Mouse (Mus musculus): ENCODE measurements at regions not wholly inside any gene's neighbourhood (a gene's known extent, or its start where the extent isn't known, plus 50 kb on each side); places are given as distances from the start of the nearest gene placed in this dataset.

DNA sequence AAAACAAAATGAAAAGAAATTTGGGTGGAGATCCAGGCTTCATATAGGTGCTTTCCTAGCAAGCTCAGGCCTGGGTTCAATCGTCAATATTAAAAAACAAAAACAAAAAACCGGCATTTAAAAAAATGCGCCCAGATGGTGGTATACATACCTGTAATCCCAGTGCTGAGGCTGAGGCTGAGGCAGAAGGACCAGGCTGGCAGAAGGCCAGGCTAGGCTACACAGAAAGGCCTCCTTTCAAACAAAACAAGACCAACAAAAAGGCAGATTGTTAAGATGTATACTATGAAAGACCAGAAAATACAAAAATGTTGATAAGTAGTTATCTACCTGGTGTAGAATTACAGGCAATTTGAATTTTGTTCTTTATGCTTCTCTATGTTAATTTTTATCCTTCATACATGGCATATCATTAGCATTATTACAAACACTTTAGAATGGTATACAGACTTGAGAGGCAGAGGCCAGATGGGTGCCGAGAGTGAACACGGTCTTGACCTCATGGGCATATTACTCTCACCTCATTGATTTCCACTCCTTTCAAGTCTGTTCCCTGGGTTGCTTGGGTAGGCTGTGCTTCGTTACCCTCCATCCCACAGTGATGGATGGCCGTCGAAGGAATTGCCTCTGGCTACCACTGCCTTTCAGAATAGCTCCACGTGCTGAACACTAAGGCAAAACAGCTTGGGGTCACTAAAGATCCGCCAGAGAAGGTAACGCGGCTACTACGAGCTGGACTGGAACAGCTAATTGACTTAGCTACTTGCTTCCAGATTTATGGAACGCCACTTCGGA is 339.6 kb upstream of the Gm6657 start:
- Histone ChIP-seq H3K4me3 (replicated peaks; ENCODE audit: extremely low read depth, low read depth, low read length) (no peak overlapping the region), H3K4me1 (ENCODE audit: control insufficient read depth, insufficient read depth, low read length) (no peaks in the 10 kb centered on the region)
- whole genome bisulfite sequencing: 77% methylated on average over 15 of the region's 15 CpGs
- DNase-seq: no peak
- TF ChIP-seq CTCF (IDR thresholded peaks at IDR 0.05; ENCODE audit: insufficient read depth, low read length): no peak
- no peak for TF ChIP-seq POLR2A (IDR thresholded peaks at IDR 0.05; ENCODE audit: borderline replicate concordance, extremely low read depth, low read depth, low read length)

- TF ChIP-seq POLR2A (IDR thresholded peaks at IDR 0.05; ENCODE audit: borderline replicate concordance, extremely low read depth, low read depth, low read length) (no peak), CTCF (IDR thresholded peaks at IDR 0.05; ENCODE audit: insufficient read depth, low read length) (no peak)
- DNase-seq: no peak
- WGBS: 89% methylated on average over 12 of the region's 12 CpGs
- H3K4me3 ChIP-seq (replicated peaks; ENCODE audit: extremely low read depth, low read depth, low read length): no peak overlapping the region
- no peaks in the 10 kb centered on the region for H3K4me1 ChIP-seq (ENCODE audit: control insufficient read depth, insufficient read depth, low read length)
Observed at GRCm38 (mm10) chr12:77855796-77856195, 338.2 kb upstream of the Gm6657 start.

DNA sequence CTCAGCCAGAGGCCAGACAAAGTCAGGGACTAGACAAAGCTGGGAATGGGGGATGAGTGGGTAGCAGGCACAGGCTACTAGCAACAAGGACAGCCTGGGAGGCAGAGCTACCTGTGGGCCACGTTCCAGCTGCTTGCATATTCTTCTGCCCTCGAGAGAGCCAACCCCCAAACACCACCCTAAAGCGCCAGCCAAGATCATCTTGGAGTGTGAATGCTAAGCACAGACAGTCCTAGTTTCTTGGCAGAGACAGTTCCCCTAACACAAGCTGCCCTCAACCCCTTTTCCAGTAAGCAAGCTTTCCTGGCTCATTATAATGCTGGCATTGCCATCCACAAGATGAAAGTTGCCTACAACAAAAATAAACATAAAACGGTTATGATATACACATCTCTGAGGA is 336.8 kb upstream of the Gm6657 start:
- Histone ChIP-seq H3K4me3 (replicated peaks; ENCODE audit: extremely low read depth, low read depth, low read length) (no peak overlapping the region), H3K4me1 (ENCODE audit: control insufficient read depth, insufficient read depth, low read length) (no peaks in the 10 kb centered on the region)
- TF ChIP-seq POLR2A (IDR thresholded peaks at IDR 0.05; ENCODE audit: borderline replicate concordance, extremely low read depth, low read depth, low read length) (no peak), CTCF (IDR thresholded peaks at IDR 0.05; ENCODE audit: insufficient read depth, low read length) (no peak)
- WGBS: 39% methylated on average over 4 of the region's 4 CpGs
- no peak for DNase-seq

DNA sequence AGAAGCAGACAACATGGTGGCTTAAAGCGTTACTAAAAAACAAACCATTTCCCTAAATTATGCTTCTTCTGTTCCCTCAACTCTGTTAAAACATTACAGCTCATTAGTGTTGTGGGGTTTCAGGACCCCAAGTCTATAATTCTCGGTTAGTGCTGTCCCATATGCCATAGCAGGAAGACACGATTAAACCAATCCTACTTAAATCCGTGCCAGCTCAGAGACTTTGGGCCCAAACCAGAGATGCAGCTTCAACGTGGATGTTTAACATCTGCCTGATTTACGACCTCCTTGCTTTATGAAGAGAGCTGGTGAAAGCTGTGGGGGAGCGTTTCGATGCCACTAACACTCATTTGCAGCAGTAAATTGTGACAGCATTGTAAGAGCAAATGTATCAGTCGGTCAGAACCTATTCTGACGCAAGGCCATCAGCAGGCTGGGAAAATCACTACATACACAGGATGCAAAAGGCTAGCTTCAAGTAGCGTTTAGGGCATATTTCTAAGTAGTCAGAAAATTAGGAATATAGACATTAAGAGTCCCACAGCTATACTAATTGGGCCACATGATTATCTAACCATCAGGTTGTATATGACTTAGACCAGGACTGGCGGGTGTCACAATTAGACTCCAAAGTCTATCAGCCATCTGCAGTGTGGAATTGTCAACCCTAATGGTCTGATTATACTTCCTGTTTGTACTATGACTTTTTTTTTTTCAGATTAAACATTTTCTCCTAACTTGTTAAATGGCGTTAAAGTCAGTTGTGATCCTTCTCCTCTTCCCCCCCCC is 333.1 kb upstream of the Gm6657 start:
- 79% methylated on average over 13 of the region's 13 CpGs for WGBS
- Histone ChIP-seq H3K4me3 (replicated peaks; ENCODE audit: extremely low read depth, low read depth, low read length) (no peak overlapping the region), H3K4me1 (ENCODE audit: control insufficient read depth, insufficient read depth, low read length) (no peaks in the 10 kb centered on the region)
- no peak for DNase-seq
- TF ChIP-seq CTCF (IDR thresholded peaks at IDR 0.05; ENCODE audit: insufficient read depth, low read length) (no peak), POLR2A (IDR thresholded peaks at IDR 0.05; ENCODE audit: borderline replicate concordance, extremely low read depth, low read depth, low read length) (no peak)

DNA sequence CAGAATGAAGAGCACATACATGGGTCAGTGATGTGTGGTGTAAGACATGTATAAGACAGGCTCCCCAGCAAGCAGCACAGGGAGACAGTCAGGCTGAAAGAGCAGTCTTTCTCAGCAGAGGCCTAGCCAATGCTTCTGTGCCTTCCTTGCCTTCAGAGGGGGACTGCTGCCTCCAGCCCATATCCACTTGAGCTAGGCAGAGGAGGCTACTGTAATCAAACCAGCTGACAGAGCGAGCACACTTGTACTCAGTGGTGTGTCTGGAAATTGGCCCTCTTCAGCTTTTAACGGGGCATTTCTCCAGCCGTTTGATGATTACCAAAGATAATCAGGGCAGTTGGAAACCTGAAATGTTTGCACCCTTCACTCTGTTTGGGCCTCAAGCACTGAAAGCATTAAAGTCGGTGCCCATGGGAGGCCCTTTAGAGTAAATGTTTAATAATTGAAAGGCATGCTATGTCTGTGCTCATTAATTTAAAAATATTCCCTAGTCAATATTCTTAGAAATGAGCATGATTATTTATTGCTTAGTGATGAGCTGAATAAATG is 326.0 kb upstream of the Gm6657 start:
- Histone ChIP-seq H3K4me1 (ENCODE audit: control insufficient read depth, insufficient read depth, low read length) (no peaks in the 10 kb centered on the region), H3K4me3 (replicated peaks; ENCODE audit: extremely low read depth, low read depth, low read length) (no peak overlapping the region)
- DNase-seq: no peak
- TF ChIP-seq CTCF (IDR thresholded peaks at IDR 0.05; ENCODE audit: insufficient read depth, low read length): no peak
- no peak for TF ChIP-seq POLR2A (IDR thresholded peaks at IDR 0.05; ENCODE audit: borderline replicate concordance, extremely low read depth, low read depth, low read length)
- WGBS: 52% methylated on average over 4 of the region's 4 CpGs

GRCm38 (mm10) chr12:77869296-77869695 is 324.7 kb upstream of the Gm6657 start:
- TF ChIP-seq CTCF (IDR thresholded peaks at IDR 0.05; ENCODE audit: insufficient read depth, low read length): no peak
- TF ChIP-seq POLR2A (IDR thresholded peaks at IDR 0.05; ENCODE audit: borderline replicate concordance, extremely low read depth, low read depth, low read length): no peak
- 74% methylated on average over 3 of the region's 3 CpGs for WGBS
- DNase-seq: no peak
- Histone ChIP-seq H3K4me1 (ENCODE audit: control insufficient read depth, insufficient read depth, low read length) (no peaks in the 10 kb centered on the region), H3K4me3 (replicated peaks; ENCODE audit: extremely low read depth, low read depth, low read length) (no peak overlapping the region)

GRCm38 (mm10) chr12:77887335-77887734 is 306.7 kb upstream of the Gm6657 start:
- DNase-seq: no peak
- WGBS: 76% methylated on average over 2 of the region's 2 CpGs
- Histone ChIP-seq H3K4me3 (replicated peaks; ENCODE audit: extremely low read depth, low read depth, low read length) (no peak overlapping the region), H3K4me1 (ENCODE audit: control insufficient read depth, insufficient read depth, low read length) (no peaks in the 10 kb centered on the region)
- no peak for TF ChIP-seq POLR2A (IDR thresholded peaks at IDR 0.05; ENCODE audit: borderline replicate concordance, extremely low read depth, low read depth, low read length)

DNA sequence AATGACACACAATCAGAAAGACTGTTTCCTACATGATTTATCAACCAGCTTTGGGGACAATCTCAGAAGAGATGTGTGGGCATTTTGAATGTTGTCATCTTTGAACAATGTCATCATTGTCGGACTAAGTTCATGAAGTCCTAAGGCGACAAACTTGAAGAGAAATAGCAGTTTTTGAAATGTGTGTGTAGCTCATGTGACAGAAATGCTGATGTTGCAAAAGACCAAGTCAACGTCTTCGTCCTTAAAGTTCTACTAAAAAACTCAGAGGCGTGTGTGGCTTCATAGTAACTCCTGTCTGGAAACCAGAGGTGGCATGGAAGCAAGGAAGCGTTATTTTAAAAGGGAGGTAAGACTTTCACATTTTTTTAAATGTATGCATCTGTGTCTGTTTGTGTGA is 302.6 kb upstream of the Gm6657 start:
- TF ChIP-seq CTCF (IDR thresholded peaks at IDR 0.05; ENCODE audit: insufficient read depth, low read length): no peak
- no peak for TF ChIP-seq POLR2A (IDR thresholded peaks at IDR 0.05; ENCODE audit: borderline replicate concordance, extremely low read depth, low read depth, low read length)
- WGBS: 85% methylated on average over 6 of the region's 6 CpGs
- H3K4me1 ChIP-seq (ENCODE audit: control insufficient read depth, insufficient read depth, low read length): no peaks in the 10 kb centered on the region
- no peak overlapping the region for H3K4me3 ChIP-seq (replicated peaks; ENCODE audit: extremely low read depth, low read depth, low read length)
- DNase-seq: no peak

GRCm38 (mm10) chr12:77894238-77894637 is 299.8 kb upstream of the Gm6657 start:
- H3K4me3 ChIP-seq (replicated peaks; ENCODE audit: extremely low read depth, low read depth, low read length): no peak overlapping the region
- TF ChIP-seq POLR2A (IDR thresholded peaks at IDR 0.05; ENCODE audit: borderline replicate concordance, extremely low read depth, low read depth, low read length): no peak
- no peak for TF ChIP-seq CTCF (IDR thresholded peaks at IDR 0.05; ENCODE audit: insufficient read depth, low read length)
- no peak for DNase-seq
- no peaks in the 10 kb centered on the region for H3K4me1 ChIP-seq (ENCODE audit: control insufficient read depth, insufficient read depth, low read length)

All from lung, adult 2 months (tissue).